Mouse (Mus musculus) brain, embryonic 14.5 days (tissue): Measurements from ENCODE around the gene Wwox. TPM values are rescaled to one million over a fixed set of nuclear protein-coding genes. Genes with fewer than 3 reads are reported as not detected.

Experiments used
- DNase-seq: peaks from one replicate; pipeline ENCODE4 v3.0.0-alpha.2; 2011; ENCODE audit warnings: low read depth
- CTCF ChIP-seq: fragments of 200-500 bp; IDR thresholded peaks from 2 replicates; pipeline ENCODE4 v1.5.1; 2012; ENCODE audit warnings: inconsistent platforms, mild to moderate bottlenecking, moderate library complexity, borderline replicate concordance; ENCODE audit not compliant: insufficient read depth, insufficient read length; ENCODE audit errors: extremely low read depth
- POLR2A ChIP-seq: fragments of 200-500 bp; IDR thresholded peaks from 2 replicates; pipeline ENCODE4 v1.6.1; 2012; ENCODE audit warnings: mild to moderate bottlenecking, inconsistent platforms, borderline replicate concordance; ENCODE audit not compliant: poor library complexity, insufficient read depth, insufficient read length, severe bottlenecking; ENCODE audit errors: extremely low read depth
- polyA plus RNA-seq: library from polyadenylated mRNA; depleted of rRNA; stranded (reverse); fragments of >200 nt; gene quantifications from 2 replicates; pipeline ENCODE4 v1.2.3, GENCODE M21; 2012

Wwox gene
- polyA plus RNA-seq, 1 experiment, result 11.0 TPM

DNA sequence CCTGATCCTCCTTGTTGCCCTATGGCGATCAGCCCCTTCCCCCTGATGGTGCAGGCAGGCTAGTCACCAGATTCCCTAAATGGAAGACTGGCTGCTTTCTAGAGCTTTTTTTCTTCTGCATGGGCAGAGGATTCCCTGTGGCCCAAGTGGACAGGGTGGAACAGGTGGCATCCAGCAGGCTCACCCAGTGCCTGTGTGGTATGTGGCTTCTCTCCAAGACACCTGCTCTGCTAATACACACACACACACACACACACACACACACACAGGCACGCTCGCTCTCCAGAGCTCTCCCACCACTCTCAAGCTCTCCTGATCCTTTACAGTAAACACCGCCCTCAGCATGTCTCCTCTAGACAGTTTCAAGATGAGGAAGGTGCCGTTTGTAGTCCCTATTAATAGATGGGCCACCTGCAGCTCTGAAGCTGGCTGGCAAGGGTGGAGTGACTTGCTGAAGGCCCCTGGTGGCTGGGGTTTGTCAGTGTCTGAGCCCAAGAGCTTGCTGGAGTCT, 442.5 kb downstream of the Wwox start:
- TF ChIP-seq POLR2A (no peak), CTCF (0 out of 2 replicates have a peak, but pooled peaks have one; percentile 20)
- peak; percentile 49 for DNase-seq

DNA sequence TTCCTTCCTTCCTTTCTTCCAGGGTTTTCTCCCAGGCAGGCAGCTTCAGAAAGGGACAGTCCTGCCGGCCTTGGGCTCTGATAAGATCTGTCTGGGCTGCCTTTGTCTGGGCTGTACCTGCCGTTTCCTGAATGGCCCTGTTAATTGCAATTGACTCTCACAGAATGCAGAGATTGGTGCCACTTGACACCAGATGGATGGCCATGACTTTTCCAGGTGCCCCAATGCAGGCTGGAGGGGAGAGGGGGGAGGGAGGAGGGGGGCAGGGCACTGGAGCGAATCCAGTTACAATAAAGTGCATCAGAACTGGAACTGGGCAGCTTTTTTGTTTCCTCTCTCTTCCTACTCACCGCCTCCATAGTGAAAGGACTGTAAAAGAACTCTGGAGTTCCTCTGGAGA, 443.0 kb downstream of the Wwox start:
- TF ChIP-seq POLR2A (no peak), CTCF (no peak)

DNA sequence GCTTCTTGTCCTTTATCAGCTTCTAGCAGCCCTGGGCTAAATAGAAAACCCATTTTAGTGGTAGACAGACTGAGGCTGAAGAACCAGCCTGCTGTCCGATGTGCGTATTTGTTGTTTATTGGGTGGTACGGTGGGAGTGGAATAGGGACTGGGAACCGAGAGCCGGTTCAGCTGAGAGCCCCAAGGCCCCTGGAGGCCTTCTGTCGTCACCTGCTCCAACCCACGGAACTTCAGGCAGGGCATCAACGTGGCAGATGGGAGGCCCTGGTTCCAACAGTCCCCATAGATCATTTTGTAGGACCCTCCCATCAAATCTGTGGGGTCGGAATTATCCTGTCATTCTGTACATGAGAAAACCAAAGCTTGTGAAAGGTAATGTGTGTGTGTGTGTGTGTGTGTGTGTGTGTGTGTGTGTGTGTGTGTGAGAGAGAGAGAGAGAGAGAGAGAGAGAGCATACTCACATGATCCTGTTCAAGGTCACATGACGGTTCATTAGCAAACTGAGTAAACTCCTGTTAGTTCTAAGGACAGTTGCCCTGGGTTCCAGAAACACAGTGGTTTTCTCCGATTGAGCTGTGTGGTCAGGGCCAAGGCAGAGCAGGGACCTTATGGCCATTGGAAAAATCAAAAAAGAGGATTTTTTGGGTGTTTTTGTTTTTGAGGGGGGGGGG, 443.6 kb downstream of the Wwox start:
- no peak for TF ChIP-seq CTCF
- no peak for TF ChIP-seq POLR2A
- no peak for DNase-seq

More for the DNA sequence above, 443.0 kb downstream of the Wwox start:
- DNase-seq, result no peak

DNA sequence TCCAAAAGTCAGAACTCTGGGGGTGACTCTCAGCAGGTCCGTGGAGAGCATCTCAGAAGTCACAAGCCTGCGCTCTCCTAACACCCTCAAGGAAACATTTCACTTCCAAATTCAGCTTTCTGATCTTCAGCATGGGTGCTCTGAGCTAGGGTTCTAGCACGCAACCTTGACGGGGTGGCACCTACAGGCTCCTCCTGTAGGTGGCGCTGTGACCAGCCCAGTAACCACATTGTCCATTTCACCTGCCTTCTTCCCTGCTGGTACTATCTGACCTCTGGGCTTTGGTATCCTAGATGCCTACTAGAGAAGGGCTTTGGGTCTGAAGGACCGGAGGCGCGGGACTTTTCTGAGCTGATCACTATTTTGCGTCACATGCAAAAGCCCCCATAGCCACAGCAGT, 444.5 kb downstream of the Wwox start:
- TF ChIP-seq CTCF (peak; percentile 50; the same call in 1 of the 2 replicates), POLR2A (no peak)
- no peak for DNase-seq

DNA sequence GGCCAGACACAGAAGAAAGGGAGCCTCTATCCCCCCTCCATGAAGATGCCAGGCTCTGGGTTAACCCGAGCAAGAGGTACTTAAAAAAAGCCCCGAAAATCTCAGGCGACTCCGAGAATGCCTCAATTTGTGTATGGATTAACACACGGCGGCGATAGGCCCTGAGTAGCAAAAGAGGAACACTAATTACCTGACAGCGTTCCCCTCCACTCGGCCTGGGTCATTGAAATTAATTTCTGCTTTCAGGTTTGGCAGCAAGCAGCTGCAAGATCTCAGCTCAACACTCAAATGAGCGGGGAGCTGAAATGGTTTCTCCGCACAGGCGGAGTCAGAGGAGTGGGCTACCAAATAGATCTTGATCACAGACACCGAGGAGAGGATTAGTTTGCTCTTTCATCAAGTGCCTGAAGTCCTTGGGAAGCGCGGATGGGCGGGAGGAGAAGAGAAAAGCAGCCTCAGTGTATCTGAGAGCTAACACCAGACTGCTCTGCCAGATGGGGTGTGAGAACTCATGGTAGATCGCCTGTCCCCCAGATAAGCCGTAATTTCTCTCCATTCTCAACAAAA, 445.7 kb downstream of the Wwox start:
- DNase-seq, result peak; percentile 86

DNA sequence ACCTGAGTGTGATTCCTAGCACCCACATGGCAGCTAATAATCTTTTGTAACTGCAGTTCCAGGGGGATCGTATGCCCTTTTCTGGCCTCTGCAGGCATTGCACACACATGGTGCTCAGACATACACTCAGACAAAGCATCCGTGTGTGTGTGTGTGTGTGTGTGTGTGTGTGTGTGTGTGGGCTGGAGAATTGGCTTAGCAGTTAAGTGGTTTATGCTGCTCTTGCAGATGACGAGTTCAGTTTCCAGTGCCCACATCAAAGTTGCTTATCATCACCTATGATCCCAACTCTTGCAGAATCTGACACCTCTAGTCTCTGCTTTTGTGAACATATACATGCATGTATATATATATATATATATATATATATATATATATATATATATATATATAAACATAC, 448.9 kb downstream of the Wwox start:
- no peak for DNase-seq
- TF ChIP-seq CTCF (no peak), POLR2A (no peak)

More for the DNA sequence above, 445.7 kb downstream of the Wwox start:
- TF ChIP-seq CTCF, result no peak
- no peak for TF ChIP-seq POLR2A

DNA sequence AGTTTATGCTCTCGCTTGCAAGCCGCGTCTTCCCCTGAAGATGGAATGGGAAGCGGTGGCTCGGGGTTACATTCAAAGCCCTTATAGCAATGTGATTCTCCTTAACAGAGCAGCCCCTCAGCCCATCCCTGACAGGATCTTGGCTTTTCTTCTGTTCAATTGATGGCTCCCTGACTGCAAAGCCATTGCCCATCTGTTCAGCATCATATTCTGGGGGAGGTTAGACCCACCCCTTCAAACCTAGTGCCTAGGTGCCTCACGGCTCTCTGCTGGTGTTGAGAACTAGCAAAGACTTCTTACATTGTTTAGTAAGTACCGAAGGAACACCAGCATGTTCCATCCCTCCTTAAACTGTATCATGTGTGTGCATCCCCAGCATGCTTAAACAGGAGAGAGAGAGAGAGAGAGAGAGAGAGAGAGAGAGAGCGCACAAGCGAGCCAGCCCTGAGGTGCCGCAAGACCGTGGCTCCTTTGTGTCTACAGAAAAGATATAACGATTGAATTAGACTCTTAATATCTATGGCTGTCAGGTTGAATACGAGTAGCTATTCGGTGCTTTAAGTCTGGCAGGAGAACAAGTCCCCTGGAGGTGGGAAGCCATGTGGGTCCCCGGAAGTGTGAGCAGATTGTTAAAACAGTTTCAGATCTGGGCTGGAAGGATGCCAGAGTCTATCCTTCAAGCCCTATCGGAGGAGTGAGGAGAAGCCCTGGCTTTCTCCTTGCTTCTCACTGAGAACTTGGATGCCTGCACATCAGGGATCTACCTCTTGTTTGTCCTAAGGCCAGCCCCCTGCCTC, 450.3 kb downstream of the Wwox start:
- peak; percentile 89 for DNase-seq
- TF ChIP-seq POLR2A (no peak), CTCF (no peak)

DNA sequence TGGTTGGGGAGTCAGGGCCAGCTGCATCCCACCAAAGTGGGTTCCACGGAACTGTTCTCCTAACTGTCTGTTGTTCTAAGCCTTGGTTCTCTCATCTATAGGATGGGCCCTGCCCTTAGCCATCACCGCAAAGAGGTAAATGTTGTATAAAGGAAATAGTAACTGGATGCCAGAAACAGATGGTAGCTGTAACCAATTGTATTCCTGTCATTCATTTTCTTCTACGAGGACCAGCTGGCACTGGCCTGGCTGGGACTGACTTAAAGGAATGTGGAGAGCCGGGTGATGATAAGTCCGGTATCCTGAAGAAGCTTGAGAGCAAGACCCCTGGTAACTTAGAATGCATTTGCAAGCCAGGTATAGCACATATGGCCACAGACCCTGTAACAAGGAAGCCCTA, 451.0 kb downstream of the Wwox start:
- DNase-seq, result peak; percentile 51
- TF ChIP-seq CTCF (no peak), POLR2A (no peak)

DNA sequence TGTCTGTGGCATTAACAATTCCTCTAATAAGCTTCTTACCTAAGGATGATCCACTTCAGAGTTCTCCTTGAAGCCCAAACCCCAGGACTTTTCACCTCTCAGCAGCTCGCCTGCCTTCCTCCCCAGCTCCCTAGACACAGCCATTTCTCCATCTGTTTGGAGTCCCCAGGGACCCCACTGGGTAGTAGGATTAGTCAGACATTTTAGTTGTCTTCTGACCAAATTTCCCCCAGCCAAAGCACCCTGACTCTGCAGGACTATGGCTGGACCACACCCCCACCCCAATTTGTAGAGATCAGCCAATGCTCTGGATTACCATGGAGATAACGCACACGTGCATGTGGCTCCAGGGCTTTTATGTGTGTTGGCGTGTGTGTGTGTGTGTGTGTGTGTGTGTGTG, 451.8 kb downstream of the Wwox start:
- no peak for DNase-seq
- TF ChIP-seq POLR2A (no peak), CTCF (no peak)

DNA sequence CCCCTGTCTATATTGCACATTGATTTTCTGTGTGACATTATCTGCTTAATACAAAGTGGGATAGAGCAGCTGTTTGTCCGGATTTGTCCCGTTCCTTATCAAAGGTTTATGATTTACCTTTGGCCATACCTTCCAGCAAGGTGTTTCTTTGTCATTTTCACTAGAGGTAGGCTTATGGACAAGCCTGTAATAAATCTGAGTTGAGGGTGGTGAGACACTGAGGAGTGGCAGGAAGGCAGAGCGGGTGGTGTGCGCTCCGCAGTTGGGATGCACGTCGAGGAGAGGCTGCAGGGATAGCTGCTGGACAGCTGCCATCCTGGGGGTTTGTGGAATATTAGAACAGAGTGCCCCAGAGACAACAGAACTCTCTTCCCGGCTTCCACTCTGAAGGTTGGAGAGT, 458.0 kb downstream of the Wwox start:
- TF ChIP-seq CTCF, result no peak
- TF ChIP-seq POLR2A, result no peak
- DNase-seq, result no peak

DNA sequence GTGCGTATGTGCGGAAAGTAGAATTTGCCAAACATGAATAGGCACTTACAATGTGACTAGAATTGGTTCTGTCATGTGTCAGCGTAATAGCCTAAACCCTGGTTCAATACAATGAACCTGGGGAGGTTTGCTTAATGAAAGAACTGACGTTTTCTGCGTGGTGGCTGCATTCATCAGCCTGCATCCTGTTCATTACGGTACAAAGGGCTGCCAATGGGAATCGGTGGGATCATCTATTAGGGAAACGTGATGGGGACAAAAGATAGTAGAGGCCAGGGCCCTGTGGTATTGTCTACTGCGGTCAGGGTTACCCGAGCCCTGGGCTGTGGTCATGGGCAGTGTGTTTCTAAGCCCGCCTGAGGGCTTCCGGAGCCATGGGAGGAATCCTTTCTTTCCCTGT, 459.7 kb downstream of the Wwox start:
- TF ChIP-seq POLR2A, result no peak
- TF ChIP-seq CTCF, result no peak
- peak; percentile 77 for DNase-seq

DNA sequence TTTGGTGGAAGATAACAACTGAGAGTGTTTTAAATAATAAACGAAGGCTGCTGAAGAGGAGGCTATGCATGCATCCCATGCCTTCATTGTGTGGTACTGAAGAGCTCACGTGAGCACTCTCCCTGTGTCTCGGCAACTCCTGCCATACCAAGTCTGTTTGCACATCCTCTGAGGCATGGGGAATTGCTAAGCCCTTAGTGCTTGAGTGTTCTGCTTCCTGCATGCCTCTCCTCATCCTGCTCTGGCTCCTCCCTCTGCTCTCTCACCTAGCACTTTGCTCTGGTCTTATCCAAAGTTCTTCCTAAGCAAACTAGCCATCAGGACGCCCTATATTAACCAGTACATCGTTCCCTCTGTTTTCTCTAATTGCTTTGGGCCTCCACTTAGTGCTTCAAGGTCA, 463.1 kb downstream of the Wwox start:
- no peak for DNase-seq
- TF ChIP-seq CTCF, result no peak
- TF ChIP-seq POLR2A, result no peak

DNA sequence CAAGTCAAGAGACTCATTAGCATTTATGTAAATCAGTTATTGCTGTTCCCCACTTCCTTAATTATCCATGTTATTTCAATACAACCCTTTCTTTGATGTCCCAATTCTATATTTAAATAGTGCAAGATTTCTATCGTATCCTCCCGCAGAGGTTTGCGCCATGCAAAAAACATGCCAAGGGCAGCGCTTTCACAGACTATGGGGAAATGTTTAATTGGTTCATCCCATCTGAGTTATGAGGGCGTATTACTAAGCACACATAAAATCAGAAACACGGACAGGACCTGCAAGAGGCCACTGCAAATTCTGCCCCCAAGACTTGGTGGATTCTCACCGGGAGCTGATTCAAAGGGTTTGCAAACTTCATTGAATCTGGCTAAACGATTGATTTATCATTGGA, 468.6 kb downstream of the Wwox start:
- DNase-seq, result peak; percentile 48
- TF ChIP-seq CTCF, result no peak
- no peak for TF ChIP-seq POLR2A
